Mouse (Mus musculus) frontal cortex, postnatal 10 days (tissue): Measurements from ENCODE around the gene Anapc13.

Source experiments
- DNase-seq, 2 experiments: peaks; one replicate each; pipeline ENCODE4 v3.0.0; 2022; ENCODE audit warnings: low spot score in 2 of 2, mixed read lengths in 1 of 2

Gene Anapc13

DNA sequence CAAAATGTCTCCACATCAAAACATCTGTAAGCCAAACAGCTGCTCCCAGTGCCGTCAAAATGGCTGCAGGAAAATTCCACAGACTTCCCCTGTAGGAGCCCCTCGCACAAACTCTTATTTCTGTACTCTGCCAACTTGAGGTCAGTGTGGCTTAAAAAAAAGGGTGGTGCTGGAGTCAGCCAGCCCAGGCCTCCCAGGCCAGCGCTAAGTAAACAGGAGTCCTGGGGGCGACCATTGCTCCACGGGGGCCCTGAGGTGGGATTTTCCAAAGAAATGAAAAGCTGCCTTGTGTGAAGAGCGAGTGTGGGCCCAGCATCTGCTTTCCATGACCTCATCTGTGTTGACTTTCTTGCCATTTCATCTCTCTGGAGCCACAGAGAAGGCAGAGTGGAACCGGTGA, 55.4 kb downstream of the Anapc13 start:
- no peak for DNase-seq
